In genomic region chr5:102659061-102659460, GRCm38 (mm10) we compare ENCODE assay signal across 26 mouse cellular contexts.
DNase-seq lines count a peak whose midpoint lies in the region; ATAC-seq and TF ChIP-seq lines count a peak whose summit lies in the region.
"Had no signal": no experiment of that assay in that cellular context is flagged by ENCODE, and none has a peak within 500 bp of the region (broad histone marks: within the 10 kb centered on the region; RNA-seq: fewer than 3 reads in every experiment).

No protein-coding gene starts in this region.

- H3K4me1 ChIP-seq in heart, embryonic 11.5 days (ENCODE audit: control insufficient read depth, insufficient read depth, low read length): no peaks in the 10 kb centered on the region
- peaks cover 6% of the 10 kb centered on the region for H3K4me1 ChIP-seq in intestine, embryonic 14.5 days (replicated peaks; ENCODE audit: control insufficient read depth, insufficient read depth, low read length)
- H3K4me1 ChIP-seq in intestine, postnatal 0 days (replicated peaks; ENCODE audit: control insufficient read depth, insufficient read depth, low read length): no peaks in the 10 kb centered on the region
- no peaks in the 10 kb centered on the region for H3K4me1 ChIP-seq in lung, embryonic 14.5 days (ENCODE audit: insufficient read depth)
- no peaks in the 10 kb centered on the region for H3K4me1 ChIP-seq in stomach, embryonic 16.5 days (ENCODE audit: control insufficient read depth, insufficient read depth, low read length)
- H3K4me1 ChIP-seq: forebrain, embryonic 13.5 days; hindbrain, embryonic 13.5 days had no signal

- DNase-seq in heart, adult 11 months: peak; percentile 85
- no peak for DNase-seq in intestine, embryonic 14.5 days (ENCODE audit: low spot score)
- DNase-seq in lung, embryonic 14.5 days: peak; percentile 30
- no peak for DNase-seq in lung, postnatal 4 days
- DNase-seq: adrenal gland, postnatal 10 days; adrenal gland, postnatal 36 days; B cell, adult 2 months; cerebellum, adult 18-20 months; cerebellum, adult 9-10 months; cerebellum, postnatal 25 days; embryo, embryonic 11 days; gastrocnemius, postnatal 10 days; gastrocnemius, postnatal 36 days had no signal

- ATAC-seq in heart, embryonic 11.5 days (replicated peaks; ENCODE audit: insufficient number of reproducible peaks, low FRiP score, low TSS enrichment): no peak
- ATAC-seq in intestine, embryonic 14.5 days (replicated peaks; ENCODE audit: low FRiP score, low TSS enrichment, low read depth): no peak
- ATAC-seq in intestine, postnatal 0 days: no peak
- peak; percentile 69; the same call in 1 of the 2 replicates for ATAC-seq in lung, embryonic 14.5 days (ENCODE audit: insufficient read depth)
- no peak for ATAC-seq in stomach, embryonic 16.5 days (ENCODE audit: insufficient read depth, low FRiP score)
- ATAC-seq: forebrain, embryonic 13.5 days; forebrain, embryonic 16.5 days; hindbrain, postnatal 0 days; inflammation-experienced regulatory T-cells, adult 6 months; Patski had no signal

- no peaks in the 10 kb centered on the region for H3K9me3 ChIP-seq in heart, embryonic 11.5 days (replicated peaks; ENCODE audit: control insufficient read depth, low read length)
- H3K9me3 ChIP-seq in intestine, embryonic 14.5 days (ENCODE audit: control insufficient read depth, low read length): no peaks in the 10 kb centered on the region
- no peaks in the 10 kb centered on the region for H3K9me3 ChIP-seq in intestine, postnatal 0 days (ENCODE audit: control insufficient read depth)
- no peaks in the 10 kb centered on the region for H3K9me3 ChIP-seq in lung, embryonic 14.5 days (ENCODE audit: low read depth, low read length)
- H3K9me3 ChIP-seq in stomach, embryonic 16.5 days (replicated peaks; ENCODE audit: control insufficient read depth, low read length): no peaks in the 10 kb centered on the region
- H3K9me3 ChIP-seq: forebrain, embryonic 10.5 days; forebrain, embryonic 13.5 days; heart, embryonic 13.5 days; hindbrain, embryonic 13.5 days had no signal

- H3K4me2 ChIP-seq in heart, embryonic 11.5 days: no peak overlapping the region
- H3K4me2 ChIP-seq in intestine, embryonic 14.5 days (ENCODE audit: low read length): no peak overlapping the region
- H3K4me2 ChIP-seq in intestine, postnatal 0 days (replicated peaks; ENCODE audit: low read depth): no peak overlapping the region
- no peak overlapping the region for H3K4me2 ChIP-seq in lung, embryonic 14.5 days
- H3K4me2 ChIP-seq in stomach, embryonic 16.5 days (ENCODE audit: low read depth, low read length): no peak overlapping the region
- H3K4me2 ChIP-seq: forebrain, embryonic 13.5 days; heart, embryonic 13.5 days; hindbrain, embryonic 13.5 days had no signal

- no peaks in the 10 kb centered on the region for H3K27me3 ChIP-seq in heart, embryonic 11.5 days (ENCODE audit: control insufficient read depth, insufficient read depth, low read length)
- H3K27me3 ChIP-seq in intestine, embryonic 14.5 days (replicated peaks; ENCODE audit: control insufficient read depth, insufficient read depth, low read length): no peaks in the 10 kb centered on the region
- no peaks in the 10 kb centered on the region for H3K27me3 ChIP-seq in intestine, postnatal 0 days (replicated peaks; ENCODE audit: control insufficient read depth, insufficient read depth, low read length)
- H3K27me3 ChIP-seq in lung, embryonic 14.5 days (ENCODE audit: insufficient read depth, low read length): no peaks in the 10 kb centered on the region
- no peaks in the 10 kb centered on the region for H3K27me3 ChIP-seq in stomach, embryonic 16.5 days (ENCODE audit: control insufficient read depth, insufficient read depth, low read length)
- H3K27me3 ChIP-seq: CH12.LX; forebrain, embryonic 13.5 days; heart, embryonic 13.5 days; hindbrain, embryonic 13.5 days had no signal

- no peak overlapping the region for H3K4me3 ChIP-seq in heart, embryonic 11.5 days (ENCODE audit: low read depth, low read length)
- H3K4me3 ChIP-seq in intestine, embryonic 14.5 days (ENCODE audit: low read depth, low read length): no peak overlapping the region
- H3K4me3 ChIP-seq in intestine, postnatal 0 days (ENCODE audit: low read depth, low read length): no peak overlapping the region
- no peak overlapping the region for H3K4me3 ChIP-seq in lung, embryonic 14.5 days (ENCODE audit: low read depth, low read length)
- no peak overlapping the region for H3K4me3 ChIP-seq in stomach, embryonic 16.5 days (replicated peaks; ENCODE audit: low read length)
- H3K4me3 ChIP-seq: forebrain, embryonic 10.5 days; forebrain, embryonic 13.5 days; heart, embryonic 13.5 days; hindbrain, embryonic 13.5 days had no signal

- H3K9ac ChIP-seq in heart, embryonic 11.5 days (ENCODE audit: low read depth, low read length): no peak overlapping the region
- no peak overlapping the region for H3K9ac ChIP-seq in intestine, embryonic 14.5 days (ENCODE audit: low read length)
- H3K9ac ChIP-seq in intestine, postnatal 0 days (ENCODE audit: low read depth, low read length): no peak overlapping the region
- no peak overlapping the region for H3K9ac ChIP-seq in lung, embryonic 14.5 days
- no peak overlapping the region for H3K9ac ChIP-seq in stomach, embryonic 16.5 days (ENCODE audit: low read length)
- H3K9ac ChIP-seq: forebrain, embryonic 13.5 days; heart, embryonic 13.5 days; hindbrain, embryonic 13.5 days had no signal

- TF ChIP-seq CTCF in intestine, postnatal 0 days (IDR thresholded peaks at IDR 0.05; ENCODE audit: low read depth): no peak
- TF ChIP-seq CTCF in lung, embryonic 14.5 days (IDR thresholded peaks at IDR 0.05; ENCODE audit: low read depth): no peak

- H3K27ac ChIP-seq in heart, embryonic 11.5 days (ENCODE audit: low read depth, low read length): no peak overlapping the region
- H3K27ac ChIP-seq in intestine, embryonic 14.5 days (ENCODE audit: low read depth): peak overlapping the region; percentile 36; the same call in 1 of the 2 replicates
- H3K27ac ChIP-seq in intestine, postnatal 0 days (ENCODE audit: low read depth, low read length): no peak overlapping the region
- H3K27ac ChIP-seq in lung, embryonic 14.5 days (ENCODE audit: low read depth): no peak overlapping the region
- H3K27ac ChIP-seq in stomach, embryonic 16.5 days (ENCODE audit: low read length): 0 out of 2 replicates have a peak overlapping the region, but pooled peaks have one; percentile 21
- H3K27ac ChIP-seq: forebrain, embryonic 10.5 days; forebrain, embryonic 13.5 days; heart, embryonic 13.5 days; hindbrain, embryonic 13.5 days; hindbrain, postnatal 0 days had no signal

- no peaks in the 10 kb centered on the region for H3K36me3 ChIP-seq in heart, embryonic 11.5 days (ENCODE audit: control insufficient read depth, insufficient read depth, low read length)
- H3K36me3 ChIP-seq in intestine, embryonic 14.5 days (ENCODE audit: control insufficient read depth, insufficient read depth, low read length): no peaks in the 10 kb centered on the region
- no peaks in the 10 kb centered on the region for H3K36me3 ChIP-seq in intestine, postnatal 0 days (ENCODE audit: control insufficient read depth, insufficient read depth)
- H3K36me3 ChIP-seq in lung, embryonic 14.5 days (ENCODE audit: insufficient read depth): no peaks in the 10 kb centered on the region
- no peaks in the 10 kb centered on the region for H3K36me3 ChIP-seq in stomach, embryonic 16.5 days (ENCODE audit: control insufficient read depth, insufficient read depth, low read length)
- H3K36me3 ChIP-seq: forebrain, embryonic 10.5 days; G1E; heart, embryonic 13.5 days; hindbrain, embryonic 13.5 days had no signal

Comparison
In these comparisons a context has a peak if more than half of its experiments do, and no peak if none do; other contexts are left out.
1. DNase-seq: peak in heart, adult 11 months (single experiment) and lung, embryonic 14.5 days (single experiment); none in intestine, embryonic 14.5 days (single experiment) and lung, postnatal 4 days (0 of 2).
2. H3K27ac ChIP-seq: peak in intestine, embryonic 14.5 days (single experiment) and stomach, embryonic 16.5 days (single experiment); none in heart, embryonic 11.5 days (single experiment), intestine, postnatal 0 days (single experiment) and lung, embryonic 14.5 days (single experiment).